Mouse (Mus musculus) mouse trophoblast stem cell (cell line): ENCODE measurements around the gene Slc35e3.
"Not testable (repeated sequence)": the region's sequence is repeated elsewhere in the genome, so short reads cannot be mapped to it uniquely, and the experiment has no call there.

Experiments
- in situ Hi-C, 2 experiments: fragments of 300-500 bp; cut with MseI, MboI; formaldehyde crosslinking; loops; 2 replicates in 1 of 2; 3 replicates in 1 of 2; pipeline ENCODE4 v1.15.1; 2025

The Slc35e3 gene

DNA sequence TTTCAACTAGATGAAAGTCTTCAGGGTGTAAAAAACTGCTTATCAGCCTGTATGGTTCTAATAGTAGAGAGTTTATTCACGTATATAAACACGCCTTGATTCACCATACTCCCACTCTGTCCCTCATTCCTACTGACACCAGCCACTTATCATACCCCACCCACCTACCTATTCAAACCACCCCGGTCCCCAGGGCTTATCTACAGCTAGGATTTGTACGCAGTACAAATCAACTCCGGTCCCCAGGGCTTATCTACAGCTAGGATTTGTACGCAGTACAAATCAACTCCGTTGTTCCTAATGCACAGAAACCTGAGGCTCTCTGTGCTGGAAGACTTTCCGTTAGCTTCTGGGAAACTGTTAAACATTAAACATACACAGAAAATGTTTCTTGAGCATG lies 12.5 kb downstream of the Slc35e3 start:
- in situ Hi-C loops: not testable (repeated sequence)

DNA sequence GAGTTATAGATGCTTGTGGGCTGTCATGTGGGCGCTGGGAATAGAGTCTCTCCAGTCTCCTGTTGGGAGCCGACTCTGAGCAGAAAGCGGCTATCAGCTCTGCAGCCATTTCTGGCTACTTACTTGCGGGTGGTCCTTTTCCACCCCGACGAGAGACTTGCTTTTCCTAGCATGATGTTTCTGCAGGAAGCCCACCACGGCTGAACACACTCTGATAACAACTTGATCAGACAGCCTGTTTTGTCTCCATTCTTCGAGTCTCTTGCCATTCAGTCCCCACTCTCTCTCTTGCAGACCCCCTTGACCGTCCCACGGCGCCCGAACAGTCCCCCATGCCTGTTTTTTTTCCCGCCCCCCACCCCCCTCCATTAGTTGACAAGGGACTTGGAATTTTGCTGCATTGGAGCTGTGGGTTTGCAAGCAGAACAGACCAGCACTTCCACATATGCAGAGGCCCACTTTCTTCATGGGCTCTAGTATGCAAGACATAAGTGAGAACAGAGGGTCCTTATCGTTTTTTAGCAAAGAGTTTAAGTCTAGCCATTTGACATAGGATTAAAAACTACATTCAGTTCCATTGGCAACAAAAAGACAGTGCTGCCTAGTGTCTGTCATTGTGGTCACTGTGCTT lies 13.1 kb downstream of the Slc35e3 start:
- in situ Hi-C loops: no loop called here

GRCm38 (mm10) chr10:117732184-117732583 lies 14.0 kb downstream of the Slc35e3 start:
- in situ Hi-C loops: no loop called here

GRCm38 (mm10) chr10:117731244-117732101 lies 14.7 kb downstream of the Slc35e3 start:
- in situ Hi-C loops: no loop called here

GRCm38 (mm10) chr10:117730637-117731203 lies 15.4 kb downstream of the Slc35e3 start:
- in situ Hi-C loops: no loop called here

DNA sequence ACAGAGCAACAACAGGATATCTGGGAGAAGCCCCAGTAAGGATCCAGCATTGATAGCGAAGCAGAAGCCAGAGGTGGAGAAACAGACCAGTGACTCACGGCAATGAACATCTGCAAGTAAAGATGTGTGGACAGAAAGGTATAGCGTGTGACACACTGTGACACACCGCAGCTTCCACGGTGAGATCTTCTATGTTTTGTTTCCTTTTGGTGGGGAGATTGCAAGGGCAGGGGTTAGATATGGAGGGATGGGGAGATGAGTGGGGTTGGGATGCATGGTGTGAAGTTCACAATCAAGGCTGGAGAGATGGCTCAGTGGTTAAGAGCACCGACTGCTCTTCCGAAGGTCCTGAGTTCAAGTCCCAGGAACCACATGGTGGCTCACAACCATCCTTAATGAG lies 16.0 kb downstream of the Slc35e3 start:
- in situ Hi-C loops: no loop called here

DNA sequence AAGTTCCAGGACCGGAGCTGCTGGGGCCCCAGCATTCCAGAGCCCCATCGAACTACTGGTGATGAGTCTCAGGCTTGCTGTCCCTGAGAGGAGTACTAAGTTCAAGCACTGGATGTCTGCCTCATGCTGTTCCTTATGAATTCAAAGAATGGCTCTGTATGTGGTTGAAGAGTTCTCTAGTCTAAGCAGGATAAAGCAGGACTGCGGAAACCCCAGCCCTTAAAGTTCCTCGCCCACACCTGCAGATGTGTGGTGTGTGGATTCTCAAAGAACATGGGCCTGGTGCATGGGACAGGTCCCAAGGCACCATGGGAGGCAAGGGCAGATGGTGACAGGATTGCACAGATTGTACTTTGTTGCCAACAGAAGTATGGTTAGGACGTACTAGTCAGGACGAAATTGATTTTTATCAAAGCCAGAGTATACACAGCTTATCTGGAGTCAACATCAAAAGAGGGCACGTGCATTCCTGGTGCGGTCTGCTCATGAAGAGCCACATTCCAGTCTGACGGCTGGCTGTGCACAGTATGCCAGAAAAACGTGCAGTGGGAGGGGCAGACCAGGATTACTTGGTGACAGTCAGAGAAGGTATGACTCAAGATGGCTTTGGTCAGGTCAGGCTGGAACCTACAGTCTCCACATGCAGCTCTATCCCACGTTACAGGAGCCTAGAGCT lies 16.9 kb downstream of the Slc35e3 start:
- in situ Hi-C loops: no loop called here

- in situ Hi-C loops: no loop called here
These were observed 17.6 kb downstream of the Slc35e3 start for GRCm38 (mm10) chr10:117728574-117728973.

- in situ Hi-C loops: no loop called here
These were observed 18.6 kb downstream of the Slc35e3 start for GRCm38 (mm10) chr10:117727518-117728110.

- in situ Hi-C loops: no loop called here
These were observed 19.2 kb downstream of the Slc35e3 start for GRCm38 (mm10) chr10:117726888-117727385.

GRCm38 (mm10) chr10:117726350-117726749 lies 19.8 kb downstream of the Slc35e3 start:
- in situ Hi-C loops: no loop called here

DNA sequence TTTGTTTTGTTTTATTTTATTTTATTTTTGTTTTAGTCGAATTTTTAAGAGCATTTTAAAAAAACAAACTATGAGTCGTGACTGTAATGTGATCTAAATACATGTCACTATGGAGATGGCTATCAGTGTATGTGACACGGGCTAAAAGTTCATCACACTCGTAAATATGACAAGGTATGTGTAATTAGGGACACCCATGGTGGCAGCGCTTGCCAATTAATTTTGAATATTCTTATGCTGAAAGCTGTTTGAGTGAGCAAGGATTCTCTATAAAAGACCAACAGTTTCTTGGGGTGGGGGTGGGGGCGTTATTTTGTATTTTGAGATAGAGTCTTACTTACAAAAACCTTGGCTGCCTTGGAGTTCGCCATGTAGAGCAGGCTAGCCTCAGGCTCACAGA lies 20.5 kb downstream of the Slc35e3 start:
- in situ Hi-C loops: no loop called here

- in situ Hi-C loops: no loop called here
These were observed 21.3 kb downstream of the Slc35e3 start for GRCm38 (mm10) chr10:117724804-117725361.

DNA sequence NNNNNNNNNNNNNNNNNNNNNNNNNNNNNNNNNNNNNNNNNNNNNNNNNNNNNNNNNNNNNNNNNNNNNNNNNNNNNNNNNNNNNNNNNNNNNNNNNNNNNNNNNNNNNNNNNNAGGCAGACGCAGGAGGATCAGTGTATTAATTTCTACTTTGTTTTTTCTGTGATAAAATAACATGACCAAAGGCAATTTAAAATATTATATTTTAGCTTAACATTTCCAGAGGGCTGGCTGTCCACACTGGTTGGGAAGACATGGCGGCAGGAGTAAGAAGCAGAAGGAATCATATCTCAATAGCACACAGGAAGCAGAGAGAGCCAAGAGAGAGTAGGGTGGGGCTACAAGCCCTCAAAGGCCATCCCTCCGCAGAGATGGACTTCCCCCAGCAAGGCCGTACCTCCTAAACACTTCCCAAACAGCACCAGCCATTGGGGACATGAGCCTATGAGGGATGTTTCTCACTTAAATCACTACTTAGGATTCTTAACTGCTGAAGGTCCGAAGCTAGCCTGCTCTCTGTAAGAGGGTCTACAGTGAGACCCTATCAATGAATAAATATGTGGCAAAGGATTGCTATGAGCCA lies 21.9 kb downstream of the Slc35e3 start:
- in situ Hi-C loops: no loop called here

DNA sequence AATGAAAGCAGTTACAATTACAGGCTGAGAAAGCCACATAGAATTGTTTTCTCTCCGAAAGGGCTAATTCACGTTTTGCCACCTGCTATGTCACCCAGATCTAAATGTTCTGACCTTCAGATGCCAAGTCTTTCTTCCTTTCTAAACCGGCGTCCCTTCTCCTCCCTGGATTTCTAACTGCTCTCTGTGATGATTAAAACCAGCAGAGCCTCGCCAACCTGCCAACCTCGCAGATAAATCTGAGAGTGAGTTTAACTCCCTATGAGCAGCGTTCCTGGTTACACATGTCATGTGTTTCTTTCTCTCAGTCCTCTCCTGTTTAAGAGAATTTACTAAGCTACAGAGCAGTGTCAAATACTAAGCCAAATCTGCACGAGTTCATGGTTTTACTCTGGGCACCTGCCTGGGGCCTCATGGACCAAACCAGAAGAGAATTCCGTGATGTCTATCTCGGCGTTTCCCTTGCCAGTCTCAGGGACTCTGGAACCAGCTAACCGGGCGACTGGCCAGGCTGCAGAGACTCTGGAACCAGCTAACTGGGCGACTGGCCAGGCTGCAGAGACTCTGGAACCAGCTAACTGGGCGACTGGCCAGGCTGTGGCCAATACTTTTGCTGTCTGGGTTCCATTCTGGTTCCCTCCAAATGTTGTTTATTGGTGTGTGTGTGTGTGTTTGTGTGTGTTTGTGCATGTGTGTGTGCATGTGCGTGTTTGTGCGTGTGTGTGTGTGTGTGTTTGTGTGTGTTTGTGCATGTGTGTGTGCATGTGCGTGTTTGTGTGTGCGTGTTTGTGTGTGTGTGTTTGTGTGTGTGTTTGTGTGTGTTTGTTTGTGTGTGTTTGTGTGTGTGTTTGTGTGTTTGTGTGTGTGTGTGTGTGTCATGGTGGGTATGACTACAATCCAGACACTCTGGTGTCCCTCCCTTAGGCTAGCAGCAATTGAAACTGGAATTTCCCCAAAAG lies 27.7 kb downstream of the Slc35e3 start:
- in situ Hi-C loops: no loop called here

GRCm38 (mm10) chr10:117717583-117717982 lies 28.6 kb downstream of the Slc35e3 start:
- in situ Hi-C loops: no loop called here

GRCm38 (mm10) chr10:117716686-117717085 lies 29.5 kb downstream of the Slc35e3 start:
- in situ Hi-C loops: no loop called here

DNA sequence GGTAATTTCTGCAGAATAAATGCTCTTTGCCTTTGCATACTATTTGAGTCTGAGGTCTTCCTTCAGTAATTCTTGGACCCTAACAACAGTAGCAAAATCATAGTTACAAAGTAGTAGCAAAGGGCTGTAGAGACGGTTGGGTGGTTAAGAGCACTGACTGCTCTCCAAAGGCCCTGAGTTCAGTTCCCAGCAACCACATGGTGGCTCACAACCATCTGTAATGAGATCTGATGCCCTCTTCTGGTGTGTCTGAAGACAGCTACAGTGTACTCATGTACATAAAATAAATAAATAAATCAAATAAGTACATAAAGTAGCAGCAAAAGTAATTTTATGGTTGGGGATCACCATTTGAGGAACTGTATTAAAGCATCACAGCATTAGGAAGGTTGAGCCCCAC lies 30.5 kb downstream of the Slc35e3 start:
- in situ Hi-C loops: not testable (repeated sequence)

DNA sequence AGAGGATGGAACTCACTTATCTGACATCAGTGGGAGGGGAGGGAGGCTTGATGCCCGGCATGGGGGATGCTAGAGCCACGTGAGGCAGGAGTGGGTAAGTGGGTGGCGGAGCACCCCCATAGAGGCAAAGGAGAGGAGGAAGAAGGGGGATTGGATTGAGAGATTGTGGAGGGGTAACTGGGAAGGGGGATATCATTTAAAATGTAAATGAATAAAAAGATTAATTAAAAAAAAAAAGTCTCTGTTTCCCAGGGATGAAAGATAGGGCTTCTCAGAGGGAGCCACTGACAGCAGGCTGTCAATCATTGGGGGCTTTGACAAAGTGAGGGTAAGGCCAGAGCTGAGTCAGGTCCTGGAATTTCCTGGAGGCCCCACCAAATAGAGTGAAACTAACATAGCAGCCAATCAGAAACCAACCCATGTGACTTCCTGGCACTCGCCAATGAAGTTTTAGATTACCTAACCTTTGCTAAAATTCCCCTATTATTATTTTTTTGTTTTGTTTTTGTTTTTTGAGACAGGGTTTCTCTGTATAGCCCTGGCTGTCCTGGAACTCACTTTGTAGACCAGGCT lies 31.2 kb downstream of the Slc35e3 start:
- in situ Hi-C loops: no loop called here
